Mouse (Mus musculus): ENCODE results near the gene Vmn2r48.
"Not testable (repeated sequence)": the region's sequence is repeated elsewhere in the genome, so short reads cannot be mapped to it uniquely, and the experiment has no call there.

Gene Vmn2r48

GRCm38 (mm10) chr7:9953485-9953884, at the start of gene Vmn2r48:
TSS of gene Vmn2r48 (minus strand) at chr7:9953585.
- DNase-seq (ENCODE audit: low spot score), result not testable (repeated sequence)

DNA sequence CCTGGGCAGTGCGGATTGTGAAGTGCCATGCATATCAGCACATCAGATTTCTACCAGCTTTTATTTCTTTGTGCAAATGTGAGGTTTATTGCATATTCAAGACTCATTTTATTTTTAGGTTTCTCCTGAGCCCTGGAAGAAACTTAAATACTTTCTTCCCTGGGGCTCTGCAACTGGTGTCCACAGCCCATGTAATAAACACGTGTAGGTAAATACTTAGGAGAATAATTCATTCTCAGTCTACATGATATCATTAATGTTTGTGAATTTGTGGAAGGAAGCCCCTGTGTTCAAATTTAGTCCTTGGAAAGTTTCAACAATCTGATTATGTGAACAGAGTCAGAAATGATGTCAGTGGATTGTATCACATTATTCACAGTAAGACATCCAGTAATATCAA, 38.8 kb upstream of the Vmn2r48 start, which contains the start of gene Vmn2r49:
Vmn2r49 (minus strand) TSS at position 101 of the 400 bp plus-strand sequence.
- DNase-seq (ENCODE audit: low spot score), result not testable (repeated sequence)
